Mouse (Mus musculus) kidney, embryonic 14.5 days (tissue): ENCODE data around the gene Ribc1. TPM values are rescaled to one million over a fixed set of nuclear protein-coding genes. Genes with fewer than 3 reads are reported as not detected.

Source experiments
- ATAC-seq: fragments of 200-750 bp; cut with Nextera tagmentation; 2 replicates; pipeline ENCODE4 v1.8.0; 2017; ENCODE audit warnings: moderate number of reproducible peaks, mild to moderate bottlenecking, moderate TSS enrichment, moderate library complexity; ENCODE audit not compliant: low FRiP score, low TSS enrichment
- H3K27ac ChIP-seq: fragments of 300-500 bp; sonication (generic); 2 replicates; pipeline ENCODE4 v1.5.1; 2014; ENCODE audit warnings: low read depth, mild to moderate bottlenecking, low read length, moderate library complexity, mixed read lengths
- H3K27me3 ChIP-seq: fragments of 300-500 bp; sonication (generic); 2 replicates; pipeline ENCODE4 v1.6.1; 2014; ENCODE audit warnings: mild to moderate bottlenecking, low read length; ENCODE audit not compliant: control insufficient read depth, insufficient read depth
- H3K36me3 ChIP-seq: fragments of 300-500 bp; sonication (generic); 2 replicates; pipeline ENCODE4 v1.6.1; 2014; ENCODE audit warnings: low read length, mixed read lengths; ENCODE audit not compliant: control insufficient read depth, insufficient read depth
- H3K4me1 ChIP-seq: fragments of 300-500 bp; sonication (generic); 2 replicates; pipeline ENCODE4 v1.6.1; 2014; ENCODE audit warnings: low read length, mixed read lengths; ENCODE audit not compliant: control insufficient read depth, insufficient read depth
- H3K4me2 ChIP-seq: fragments of 300-500 bp; sonication (generic); replicated peaks from 2 replicates; pipeline ENCODE4 v1.6.1; 2014; ENCODE audit warnings: low read depth, mild to moderate bottlenecking, low read length
- H3K4me3 ChIP-seq: fragments of 300-500 bp; sonication (generic); 2 replicates; pipeline ENCODE4 v1.5.1; 2014; ENCODE audit warnings: mild to moderate bottlenecking, low read length
- H3K9ac ChIP-seq: fragments of 300-500 bp; sonication (generic); 2 replicates; pipeline ENCODE4 v1.6.1; 2014; ENCODE audit warnings: low read depth, mild to moderate bottlenecking, low read length, moderate library complexity
- H3K9me3 ChIP-seq: fragments of 300-500 bp; sonication (generic); 2 replicates; pipeline ENCODE4 v1.6.1; 2016; ENCODE audit warnings: low read length; ENCODE audit not compliant: control insufficient read depth
- WGBS: fragments of 180-500 bp; shearing (Covaris S2); extraction: QIAGEN DNeasy Blood & Tissue Kit; methylation state at CpG from one replicate; pipeline ENCODE4 v1.1.7; 2014; 5-methylcytosine and 5-hydroxymethylcytosine counted together
- polyA plus RNA-seq: library from polyadenylated mRNA; unstranded; fragments of >200 nt; fragmentation: Nextera tagmentation; extraction: Ambion mirVana; gene quantifications from 2 replicates; pipeline ENCODE4 v1.2.1, GENCODE M21; 2014

The Ribc1 gene
- 4.3 and 4.8 TPM in 2 replicates for polyA plus RNA-seq

- H3K27ac ChIP-seq: peak within 1 kb of the TSS; percentile 86
- peak within 1 kb of the TSS; percentile 54 for H3K4me3 ChIP-seq
- H3K9me3 ChIP-seq: no peaks in the 10 kb centered on the region
- no peaks in the 10 kb centered on the region for H3K36me3 ChIP-seq
- peak; percentile 98 for ATAC-seq
- peak within 1 kb of the TSS; percentile 66 for H3K9ac ChIP-seq
- 29% methylated on average over 64 of the region's 64 CpGs for WGBS
- H3K4me2 ChIP-seq: peak within 1 kb of the TSS; percentile 52
- no peaks in the 10 kb centered on the region for H3K27me3 ChIP-seq
- H3K4me1 ChIP-seq: no peaks in the 10 kb centered on the region
Measured at GRCm38 (mm10) chrX:152016151-152017145, at the start of gene Ribc1, which contains the start of gene Smc1a. Gene Ribc1, minus strand, starts transcription at chrX:152016295. Gene Smc1a, plus strand, starts transcription at chrX:152016428.

GRCm38 (mm10) chrX:152065674-152066073 is 49.6 kb upstream of the Ribc1 start:
- no peak overlapping the region for H3K4me3 ChIP-seq
- no peaks in the 10 kb centered on the region for H3K4me1 ChIP-seq
- H3K27ac ChIP-seq: no peak overlapping the region
- 0 out of 2 replicates have a peak, but pooled peaks cover 3% of the 10 kb centered on the region for H3K27me3 ChIP-seq
- no peaks in the 10 kb centered on the region for H3K9me3 ChIP-seq
- peaks cover 17% of the 10 kb centered on the region; the same call in 1 of the 2 replicates for H3K36me3 ChIP-seq
- H3K4me2 ChIP-seq: no peak overlapping the region
- ATAC-seq: no peak
- 83% methylated on average over 2 of the region's 2 CpGs for WGBS
- H3K9ac ChIP-seq: no peak overlapping the region

- 67% methylated on average over 1 of the region's 1 CpGs for WGBS
- Histone ChIP-seq H3K27ac (no peak overlapping the region), H3K9ac (no peak overlapping the region), H3K36me3 (peaks cover 14% of the 10 kb centered on the region), H3K4me3 (no peak overlapping the region), H3K9me3 (no peaks in the 10 kb centered on the region), H3K4me1 (no peaks in the 10 kb centered on the region), H3K4me2 (no peak overlapping the region), H3K27me3 (no peaks in the 10 kb centered on the region)
- ATAC-seq: no peak
Measured at GRCm38 (mm10) chrX:152054094-152054493, 38.0 kb upstream of the Ribc1 start.

GRCm38 (mm10) chrX:152052546-152052945 is 36.5 kb upstream of the Ribc1 start:
- ATAC-seq: no peak
- H3K27me3 ChIP-seq: no peaks in the 10 kb centered on the region
- no peaks in the 10 kb centered on the region for H3K4me1 ChIP-seq
- H3K9ac ChIP-seq: no peak overlapping the region
- H3K4me2 ChIP-seq: no peak overlapping the region
- H3K27ac ChIP-seq: no peak overlapping the region
- WGBS: 63% methylated on average over 3 of the region's 3 CpGs
- no peaks in the 10 kb centered on the region for H3K9me3 ChIP-seq
- peaks cover 18% of the 10 kb centered on the region for H3K36me3 ChIP-seq
- H3K4me3 ChIP-seq: no peak overlapping the region

- Histone ChIP-seq H3K4me1 (no peaks in the 10 kb centered on the region), H3K4me3 (no peak overlapping the region), H3K9me3 (no peaks in the 10 kb centered on the region)
Measured at GRCm38 (mm10) chrX:152047230-152047629, 31.1 kb upstream of the Ribc1 start.

GRCm38 (mm10) chrX:152039865-152040264 is 23.8 kb upstream of the Ribc1 start:
- Histone ChIP-seq H3K9me3 (no peaks in the 10 kb centered on the region), H3K36me3 (peaks cover 37% of the 10 kb centered on the region), H3K4me2 (no peak overlapping the region), H3K4me3 (no peak overlapping the region), H3K27ac (no peak overlapping the region), H3K4me1 (no peaks in the 10 kb centered on the region), H3K27me3 (peaks cover 4% of the 10 kb centered on the region; the same call in 1 of the 2 replicates), H3K9ac (no peak overlapping the region)
- ATAC-seq: no peak

More at GRCm38 (mm10) chrX:152047230-152047629, 31.1 kb upstream of the Ribc1 start:
- Histone ChIP-seq H3K9ac (no peak overlapping the region), H3K36me3 (peaks cover 27% of the 10 kb centered on the region), H3K27ac (no peak overlapping the region), H3K4me2 (no peak overlapping the region), H3K27me3 (no peaks in the 10 kb centered on the region; the same call in 1 of the 2 replicates)
- no peak for ATAC-seq

- Histone ChIP-seq H3K36me3 (peaks cover 3% of the 10 kb centered on the region; the same call in 1 of the 2 replicates), H3K4me3 (no peak overlapping the region), H3K4me2 (no peak overlapping the region), H3K27ac (no peak overlapping the region), H3K27me3 (no peaks in the 10 kb centered on the region), H3K9me3 (no peaks in the 10 kb centered on the region), H3K4me1 (no peaks in the 10 kb centered on the region), H3K9ac (no peak overlapping the region)
- WGBS: 87% methylated on average over 2 of the region's 2 CpGs
- ATAC-seq: no peak
Measured at GRCm38 (mm10) chrX:152019294-152019693, 3.2 kb upstream of the Ribc1 start.

GRCm38 (mm10) chrX:152017186-152017585 is 1.1 kb upstream of the Ribc1 start:
- H3K36me3 ChIP-seq: no peaks in the 10 kb centered on the region
- no peaks in the 10 kb centered on the region for H3K27me3 ChIP-seq
- H3K9ac ChIP-seq: peak overlapping the region; percentile 66
- H3K4me1 ChIP-seq: no peaks in the 10 kb centered on the region
- 24% methylated on average over 14 of the region's 14 CpGs for WGBS
- H3K4me3 ChIP-seq: peak overlapping the region; percentile 54
- no peaks in the 10 kb centered on the region for H3K9me3 ChIP-seq
- peak overlapping the region; percentile 85; the same call in 1 of the 2 replicates for H3K27ac ChIP-seq
- peak overlapping the region; percentile 52 for H3K4me2 ChIP-seq
- ATAC-seq: no peak

GRCm38 (mm10) chrX:152015752-152016150 is 344 bp downstream of the Ribc1 start:
- Histone ChIP-seq H3K27me3 (no peaks in the 10 kb centered on the region), H3K4me1 (no peaks in the 10 kb centered on the region), H3K36me3 (no peaks in the 10 kb centered on the region), H3K27ac (peak overlapping the region; percentile 86), H3K9ac (peak overlapping the region; percentile 66), H3K9me3 (no peaks in the 10 kb centered on the region), H3K4me3 (peak overlapping the region; percentile 54), H3K4me2 (peak overlapping the region; percentile 45)
- ATAC-seq: peak; percentile 62; the same call in 1 of the 2 replicates
- 26% methylated on average over 11 of the region's 11 CpGs for WGBS
